Mouse (Mus musculus): ENCODE data around the gene F3.

- TF ChIP-seq CTCF (IDR thresholded peaks at IDR 0.05; ENCODE audit: low read depth): no peak
- TF ChIP-seq EP300 (optimal IDR thresholded peaks at IDR 0.05): no peak
These were observed 35.0 kb downstream of the F3 start for GRCm38 (mm10) chr3:121758373-121758772.
